Mouse (Mus musculus) liver, adult 2 months (tissue): ENCODE results near the gene Sntb2. TPM values are rescaled to one million over a fixed set of nuclear protein-coding genes. Genes with fewer than 3 reads are reported as not detected.

Experiments
- DNase-seq: peaks from one replicate; pipeline ENCODE4 v3.0.0-alpha.2; 2011; ENCODE audit warnings: low read depth, low spot score; ENCODE audit errors: extremely low read depth
- H3K27ac ChIP-seq: fragments of 200-500 bp; replicated peaks from 2 replicates; pipeline ENCODE4 v1.5.1; 2012; ENCODE audit warnings: low read depth, mild to moderate bottlenecking, control low read depth, inconsistent platforms, low read length; ENCODE audit not compliant: insufficient read depth
- H3K27me3 ChIP-seq: fragments of 200-500 bp; 2 replicates; pipeline ENCODE4 v1.6.1; 2012; ENCODE audit warnings: mild to moderate bottlenecking, moderate library complexity, low read length, inconsistent platforms; ENCODE audit not compliant: control insufficient read depth, insufficient read depth
- H3K36me3 ChIP-seq: fragments of 200-500 bp; 2 replicates; pipeline ENCODE4 v1.6.1; 2012; ENCODE audit warnings: low read length, inconsistent platforms; ENCODE audit not compliant: control insufficient read depth, insufficient read depth
- H3K4me1 ChIP-seq: fragments of 200-500 bp; 2 replicates; pipeline ENCODE4 v1.6.1; 2011; ENCODE audit warnings: low read length; ENCODE audit not compliant: control insufficient read depth, insufficient read depth
- H3K4me3 ChIP-seq: fragments of 200-500 bp; 2 replicates; pipeline ENCODE4 v1.5.1; 2011; ENCODE audit warnings: low read depth, mild to moderate bottlenecking, control low read depth, low read length, moderate library complexity; ENCODE audit not compliant: insufficient read depth
- H3K79me2 ChIP-seq: fragments of 200-500 bp; 2 replicates; pipeline ENCODE4 v1.6.1; 2012; ENCODE audit warnings: inconsistent platforms, mild to moderate bottlenecking, low read length, moderate library complexity; ENCODE audit not compliant: control insufficient read depth, insufficient read depth
- H3K9ac ChIP-seq: fragments of 200-500 bp; 2 replicates; pipeline ENCODE4 v1.6.1; 2012; ENCODE audit warnings: low read depth, mild to moderate bottlenecking, control low read depth, inconsistent platforms, low read length
- CTCF ChIP-seq: fragments of 200-500 bp; IDR thresholded peaks from 2 replicates; pipeline ENCODE4 v1.5.1; 2011; ENCODE audit warnings: low read depth, low read length, control low read depth
- POLR2A ChIP-seq: fragments of 200-500 bp; IDR thresholded peaks from 2 replicates; pipeline ENCODE4 v1.6.1; 2011; ENCODE audit warnings: low read length, control low read depth; ENCODE audit not compliant: insufficient read depth; ENCODE audit errors: extremely low read depth
- WGBS: fragments of 180-500 bp; shearing (Covaris S2); methylation state at CpG from one replicate; pipeline ENCODE4 v1.1.7; 2018; 5-methylcytosine and 5-hydroxymethylcytosine counted together
- polyA plus RNA-seq: library from polyadenylated mRNA; depleted of rRNA; stranded (reverse); fragments of >200 nt; gene quantifications from 2 replicates; pipeline ENCODE4 v1.2.3, GENCODE M21; 2012; rRNA removed
- total RNA-seq: library from RNA; depleted of rRNA; stranded (reverse); fragments of >200 nt; gene quantifications from 2 replicates; pipeline ENCODE4 v1.2.3, GENCODE M21; 2014; rRNA removed

Sntb2 gene
- total RNA-seq (3.0 and 4.9 TPM in 2 replicates), polyA plus RNA-seq (1.6 TPM in 2 replicates)

DNA sequence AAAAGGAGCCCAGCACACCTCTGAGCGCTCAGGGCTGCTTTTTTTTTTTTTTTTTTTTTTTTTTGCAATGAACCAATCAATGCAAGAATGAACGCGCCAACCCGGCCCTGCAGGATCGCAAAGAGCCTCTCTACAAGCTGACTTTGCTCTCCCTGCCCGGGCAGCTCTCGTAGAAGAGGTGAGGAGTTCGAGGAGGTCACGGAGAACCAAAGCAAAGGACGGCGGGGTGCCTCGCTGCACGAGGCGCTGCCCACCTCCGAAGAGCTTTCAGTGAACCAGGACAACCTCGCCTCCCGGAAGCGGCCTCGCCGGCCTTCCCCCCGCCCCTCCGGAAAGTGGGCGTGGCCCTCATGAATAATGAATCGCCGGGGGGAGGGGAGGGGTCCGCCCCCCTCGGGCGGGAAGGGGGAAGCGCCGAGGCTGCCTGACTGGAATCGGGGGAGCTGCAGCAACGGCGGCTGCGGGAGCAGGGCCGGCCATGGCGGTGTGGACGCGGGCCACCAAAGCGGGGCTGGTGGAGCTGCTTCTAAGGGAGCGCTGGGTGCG, at the start of gene Sntb2:
TSS of gene Sntb2 (plus strand) at position 427 of the 546 bp plus-strand sequence.
- DNase-seq: peak; percentile 75
- TF ChIP-seq CTCF (no peak), POLR2A (0 out of 2 replicates have a peak, but pooled peaks have one; percentile 28)
- H3K4me1 ChIP-seq: peaks cover 2% of the 10 kb centered on the region
- H3K9ac ChIP-seq: peak within 1 kb of the TSS; percentile 86
- H3K36me3 ChIP-seq: no peaks in the 10 kb centered on the region
- peak within 1 kb of the TSS; percentile 79 for H3K4me3 ChIP-seq
- under 1% methylated on average over 41 of the region's 41 CpGs for WGBS
- H3K27me3 ChIP-seq: no peaks in the 10 kb centered on the region
- peak within 1 kb of the TSS; percentile 71 for H3K27ac ChIP-seq
- peaks cover 9% of the 10 kb centered on the region; the same call in 1 of the 2 replicates for H3K79me2 ChIP-seq

DNA sequence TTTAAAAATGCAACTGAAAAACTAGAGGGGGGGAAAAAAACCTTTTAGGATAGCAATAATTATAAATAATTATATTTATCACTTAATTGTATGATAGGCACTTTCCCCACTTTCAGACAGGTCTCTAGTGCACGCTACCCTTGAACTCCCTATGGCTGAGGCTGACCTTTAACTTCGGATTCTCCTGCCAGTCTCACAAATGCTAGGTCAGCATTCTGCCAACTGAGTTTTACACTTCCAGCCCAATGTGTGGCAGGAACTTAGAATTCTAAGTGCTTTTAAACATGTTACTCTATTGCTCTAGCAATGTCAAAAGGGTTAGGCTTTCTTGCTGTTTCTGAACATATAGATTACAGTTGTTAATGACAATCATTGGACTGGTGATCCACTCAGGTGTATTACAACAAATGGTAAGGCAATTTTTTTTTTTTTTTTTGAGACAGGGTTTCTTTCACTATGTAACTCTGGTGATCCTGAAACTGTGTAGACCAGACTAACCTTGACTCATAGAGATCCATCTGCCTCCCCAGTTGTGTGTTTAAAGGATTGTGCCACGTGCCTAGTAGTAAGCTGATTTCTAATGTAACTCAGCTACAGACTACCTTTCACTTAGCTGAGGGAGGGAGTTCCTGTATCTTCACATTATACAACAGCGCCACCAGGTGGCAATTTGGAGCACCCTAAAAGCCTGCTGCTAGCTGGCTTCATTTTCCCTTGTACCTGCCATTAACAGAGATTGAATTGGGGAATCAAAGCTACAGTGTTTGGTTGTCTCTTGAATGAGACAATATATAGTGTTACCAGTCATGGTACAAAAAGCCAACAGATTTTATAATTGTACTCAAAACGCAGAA, 48.0 kb upstream of the Sntb2 start:
- Histone ChIP-seq H3K9ac (no peak overlapping the region), H3K36me3 (peaks cover 12% of the 10 kb centered on the region), H3K79me2 (peaks cover 7% of the 10 kb centered on the region), H3K4me3 (no peak overlapping the region), H3K4me1 (peaks cover 6% of the 10 kb centered on the region), H3K27me3 (no peaks in the 10 kb centered on the region), H3K27ac (no peak overlapping the region)
- 7% methylated on average over 5 of the region's 5 CpGs for WGBS
- peak; percentile 68 for DNase-seq
- TF ChIP-seq POLR2A (no peak), CTCF (peak; percentile 64)

DNA sequence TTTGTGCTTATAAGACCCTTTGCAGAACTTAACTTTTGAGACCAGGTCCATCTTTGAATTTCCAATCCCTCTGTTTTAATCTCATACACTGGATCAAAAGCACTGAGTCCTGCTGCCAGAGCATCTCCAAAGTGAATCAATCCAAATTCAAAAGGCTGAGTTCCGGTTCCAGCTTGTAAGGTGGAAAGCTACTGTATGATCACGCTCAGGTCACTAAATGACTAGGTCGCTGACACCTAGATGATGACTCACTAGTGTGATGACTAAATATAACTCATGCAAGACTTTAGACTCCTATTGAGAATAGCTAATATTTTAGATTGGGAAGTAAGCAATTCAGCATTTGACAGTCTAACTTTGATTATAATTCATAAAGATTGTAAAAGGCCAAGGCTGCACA, 46.7 kb upstream of the Sntb2 start:
- no peak overlapping the region for H3K4me3 ChIP-seq
- 41% methylated on average over 3 of the region's 3 CpGs for WGBS
- no peak for DNase-seq
- H3K27ac ChIP-seq: no peak overlapping the region
- H3K36me3 ChIP-seq: peaks cover 7% of the 10 kb centered on the region
- peaks cover 18% of the 10 kb centered on the region for H3K79me2 ChIP-seq
- H3K4me1 ChIP-seq: peaks cover 6% of the 10 kb centered on the region
- TF ChIP-seq POLR2A (no peak), CTCF (no peak)
- no peaks in the 10 kb centered on the region for H3K27me3 ChIP-seq
- no peak overlapping the region for H3K9ac ChIP-seq

DNA sequence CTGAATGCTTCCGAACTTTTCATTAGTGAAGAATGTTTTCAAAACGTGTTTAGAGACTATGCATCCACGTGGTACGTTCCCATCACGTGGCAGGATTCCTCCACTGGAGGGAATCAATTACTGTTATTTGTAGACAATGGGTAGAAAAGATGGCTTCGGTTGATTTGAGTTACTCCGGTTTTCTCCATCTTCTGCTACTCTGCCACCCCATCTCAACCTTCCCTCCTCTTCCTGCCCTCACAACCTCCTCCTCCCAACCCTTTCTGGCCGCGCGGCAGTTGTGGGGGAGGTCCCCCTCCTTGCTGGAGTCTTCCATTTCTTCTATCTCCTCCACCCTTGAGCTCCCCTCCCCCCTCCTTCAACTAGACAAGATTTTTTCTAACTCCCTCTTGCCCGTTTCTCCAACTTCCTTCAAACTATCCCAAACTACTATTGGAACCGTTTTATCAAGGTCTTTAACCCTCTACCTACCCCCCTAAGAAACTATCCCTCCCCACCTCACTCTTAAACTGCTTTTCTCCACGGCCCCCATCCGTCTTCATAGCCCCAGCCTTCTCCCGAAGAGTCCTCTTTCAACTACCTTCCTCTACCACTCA, 43.2 kb upstream of the Sntb2 start:
- DNase-seq: no peak
- Histone ChIP-seq H3K4me1 (peaks cover 6% of the 10 kb centered on the region), H3K27ac (peak overlapping the region; percentile 9; the same call in 1 of the 2 replicates), H3K27me3 (no peaks in the 10 kb centered on the region), H3K36me3 (peaks cover 8% of the 10 kb centered on the region), H3K79me2 (peaks cover 19% of the 10 kb centered on the region), H3K9ac (peak overlapping the region; percentile 96), H3K4me3 (peak overlapping the region; percentile 99)
- TF ChIP-seq CTCF: no peak
- WGBS: 5% methylated on average over 15 of the region's 15 CpGs

DNA sequence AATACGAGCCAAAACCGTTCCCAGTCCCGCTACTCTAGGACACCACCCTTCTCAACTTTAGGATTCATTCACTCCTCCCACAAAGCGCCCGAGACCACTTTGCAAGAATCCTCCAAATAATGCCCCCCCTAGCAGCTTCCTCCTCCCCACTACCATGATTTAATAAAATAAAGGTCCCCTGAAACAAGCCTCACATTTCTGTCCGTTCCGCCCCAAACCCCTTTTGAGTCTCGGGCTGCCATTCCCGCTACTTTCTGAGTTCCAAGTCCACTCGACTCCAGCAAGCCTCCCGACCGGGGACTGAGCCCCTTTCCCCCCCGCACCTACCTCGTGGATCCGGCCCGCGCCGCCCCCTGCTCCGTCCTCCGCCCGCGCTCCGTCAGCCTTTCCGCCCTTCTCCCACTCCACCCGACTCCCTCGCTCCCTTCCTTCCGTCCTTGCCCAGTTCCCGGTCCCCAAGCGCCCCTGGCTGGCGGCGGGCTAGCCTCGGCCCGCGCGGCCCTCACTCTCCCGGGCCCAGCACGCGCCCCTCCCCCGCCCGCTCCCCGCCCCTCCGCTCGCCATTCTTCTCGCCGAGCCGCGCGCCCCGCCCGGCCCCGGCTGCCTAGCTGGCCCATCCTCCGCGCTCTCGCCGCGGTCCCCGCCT, 42.6 kb upstream of the Sntb2 start:
- no peak for DNase-seq
- WGBS: 2% methylated on average over 53 of the region's 57 CpGs

More for the DNA sequence above, 42.6 kb upstream of the Sntb2 start:
- no peaks in the 10 kb centered on the region for H3K27me3 ChIP-seq
- H3K4me3 ChIP-seq: peak overlapping the region; percentile 99
- peak overlapping the region; percentile 96 for H3K9ac ChIP-seq
- TF ChIP-seq POLR2A: no peak
- no peak for TF ChIP-seq CTCF
- peaks cover 19% of the 10 kb centered on the region for H3K79me2 ChIP-seq
- H3K4me1 ChIP-seq: peaks cover 6% of the 10 kb centered on the region
- peak overlapping the region; percentile 65 for H3K27ac ChIP-seq
- peaks cover 11% of the 10 kb centered on the region for H3K36me3 ChIP-seq
